In the genomic region with DNA sequence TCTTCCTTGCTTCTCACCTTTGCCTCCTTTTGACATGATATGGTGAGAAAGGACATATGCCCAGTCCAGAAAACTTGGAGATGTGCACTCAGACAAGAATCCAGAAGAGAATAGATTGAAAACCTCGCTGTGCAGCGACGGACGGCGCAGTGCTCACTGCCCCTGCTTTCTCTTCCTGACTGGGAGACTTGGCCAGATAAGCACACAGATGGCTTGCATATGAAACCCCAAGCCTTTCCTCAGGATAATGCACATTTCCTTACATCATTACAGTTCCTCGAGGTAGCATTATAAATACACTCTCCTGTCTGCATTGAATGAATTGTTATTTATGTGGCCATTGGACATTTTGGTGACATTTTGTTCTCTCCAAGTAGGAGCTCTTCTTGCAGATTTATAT, we compare ENCODE assay signal across 15 mouse cellular contexts. TPM values are rescaled to one million over a fixed set of nuclear protein-coding genes. Genes with fewer than 3 reads are reported as not detected.
"Had no signal": no experiment of that assay in that cellular context is flagged by ENCODE, and none has a peak within 500 bp of the region (broad histone marks: within the 10 kb centered on the region; RNA-seq: fewer than 3 reads in every experiment).

No protein-coding gene starts in this region.

- H3K27ac ChIP-seq: liver, embryonic 15.5 days; lung, embryonic 15.5 days; macrophage; midbrain, embryonic 12.5 days; neural tube, embryonic 12.5 days had no signal

- H3K9ac ChIP-seq: liver, embryonic 15.5 days; liver, postnatal 0 days; lung, embryonic 15.5 days; midbrain, embryonic 12.5 days; neural tube, embryonic 12.5 days had no signal

- H3K4me2 ChIP-seq: liver, embryonic 15.5 days; lung, embryonic 15.5 days; midbrain, embryonic 12.5 days; neural tube, embryonic 12.5 days had no signal

- H3K4me1 ChIP-seq: lung, embryonic 15.5 days; midbrain, embryonic 12.5 days; neural tube, embryonic 12.5 days had no signal

- DNase-seq: liver, postnatal 0 days; lung, adult 2 months; lung, postnatal 14 days; lung, postnatal 36 days; midbrain, embryonic 14.5 days; right cerebral cortex, postnatal 14 days; thymus, adult 18-20 months; thymus, postnatal 14 days; thymus, postnatal 36 days had no signal

- H3K4me3 ChIP-seq: liver, embryonic 15.5 days; lung, embryonic 15.5 days; midbrain, embryonic 12.5 days; neural tube, embryonic 12.5 days had no signal

- H3K9me3 ChIP-seq: liver, embryonic 15.5 days; lung, embryonic 15.5 days had no signal

- ATAC-seq: liver, postnatal 0 days; lung, postnatal 0 days had no signal

- H3K27me3 ChIP-seq: liver, embryonic 15.5 days; lung, embryonic 15.5 days; midbrain, embryonic 12.5 days; neural tube, embryonic 12.5 days had no signal

- H3K36me3 ChIP-seq: liver, embryonic 15.5 days; lung, embryonic 15.5 days; midbrain, embryonic 12.5 days; neural tube, embryonic 12.5 days had no signal

RNA-seq across cellular contexts. Expression of gene Chst1, which starts 28.9 kb away (rescaled TPM):
- polyA plus RNA-seq: macrophage had no signal
